8 mouse cellular contexts compared by ENCODE assay signal in genomic region chr6:8258316-8258715, GRCm38 (mm10). TPM values are rescaled to one million over a fixed set of nuclear protein-coding genes. Genes with fewer than 3 reads are reported as not detected.
DNase-seq lines count a peak whose midpoint lies in the region; ATAC-seq and TF ChIP-seq lines count a peak whose summit lies in the region.

No protein-coding gene starts in this region.

- 6% methylated on average over 6 of the region's 6 CpGs for WGBS in heart, postnatal 0 days
- WGBS in hindbrain, embryonic 11.5 days = 10% methylated on average over 6 of the region's 6 CpGs
- WGBS in midbrain, embryonic 13.5 days = 11% methylated on average over 6 of the region's 6 CpGs

- no peaks in the 10 kb centered on the region for H3K9me3 ChIP-seq in heart, postnatal 0 days (replicated peaks; ENCODE audit: control insufficient read depth, low read length)
- no peaks in the 10 kb centered on the region for H3K9me3 ChIP-seq in MEL (replicated peaks; ENCODE audit: insufficient read depth, low read length)
- H3K9me3 ChIP-seq in hindbrain, embryonic 11.5 days (ENCODE audit: control insufficient read depth, low read length) = no peaks in the 10 kb centered on the region
- H3K9me3 ChIP-seq in midbrain, embryonic 13.5 days = no peaks in the 10 kb centered on the region

- H3K79me2 ChIP-seq in MEL (ENCODE audit: control insufficient read depth, insufficient read depth, low read length, poor library complexity) = peaks cover 13% of the 10 kb centered on the region

- ATAC-seq in heart, postnatal 0 days (ENCODE audit: insufficient read depth, low read depth) = no peak
- no peak for ATAC-seq in hindbrain, embryonic 11.5 days (ENCODE audit: low FRiP score)
- ATAC-seq in midbrain, embryonic 13.5 days = no peak

- peak overlapping the region; percentile 77 for H3K4me2 ChIP-seq in heart, postnatal 0 days (ENCODE audit: low read depth, low read length)
- H3K4me2 ChIP-seq in hindbrain, embryonic 11.5 days (replicated peaks; ENCODE audit: low read depth, low read length) = peak overlapping the region; percentile 58
- H3K4me2 ChIP-seq in midbrain, embryonic 13.5 days (replicated peaks) = peak overlapping the region; percentile 72

- no peak for TF ChIP-seq EP300 in heart, postnatal 0 days (IDR thresholded peaks at IDR 0.05; ENCODE audit: low read depth)
- TF ChIP-seq EP300 in MEL (IDR thresholded peaks at IDR 0.05; ENCODE audit: low read depth in 1 of 2, low read length in 2 of 2) = no peak

- peak overlapping the region; percentile 76 for H3K9ac ChIP-seq in heart, postnatal 0 days (replicated peaks; ENCODE audit: low read depth, low read length)
- H3K9ac ChIP-seq in MEL (ENCODE audit: control insufficient read depth, low read depth, low read length, poor library complexity, severe bottlenecking) = peak overlapping the region; percentile 87
- peak overlapping the region; percentile 79 for H3K9ac ChIP-seq in hindbrain, embryonic 11.5 days (ENCODE audit: low read depth, low read length)
- peak overlapping the region; percentile 74 for H3K9ac ChIP-seq in midbrain, embryonic 13.5 days (replicated peaks)

- no peak for TF ChIP-seq RAD21 in MEL (IDR thresholded peaks at IDR 0.05; ENCODE audit: low read depth, low read length)

- H3K27ac ChIP-seq in heart, postnatal 0 days (ENCODE audit: low read depth) = peak overlapping the region; percentile 70
- peak overlapping the region; percentile 76 for H3K27ac ChIP-seq in MEL (ENCODE audit: control insufficient read depth, low read depth, low read length)
- no peak overlapping the region; the same call in 1 of the 2 replicates for H3K27ac ChIP-seq in hindbrain, embryonic 11.5 days (ENCODE audit: low read depth, low read length)
- H3K27ac ChIP-seq in midbrain, embryonic 13.5 days = no peak overlapping the region

- no peak for TF ChIP-seq CTCF in heart, postnatal 0 days (IDR thresholded peaks at IDR 0.05; ENCODE audit: low read depth)
- no peak for TF ChIP-seq CTCF in MEL (IDR thresholded peaks at IDR 0.05 in 2 of 3, conservative IDR thresholded peaks at IDR 0.05 in 1 of 3; ENCODE audit: control insufficient read depth in 1 of 3, insufficient read depth in 1 of 3, low read depth in 2 of 3, low read length in 3 of 3, poor library complexity in 1 of 3, severe bottlenecking in 1 of 3)

- H3K36me3 ChIP-seq in heart, postnatal 0 days (replicated peaks; ENCODE audit: control insufficient read depth, insufficient read depth, low read length) = peaks cover 15% of the 10 kb centered on the region; the same call in 1 of the 2 replicates
- H3K36me3 ChIP-seq in MEL (ENCODE audit: control insufficient read depth in 1 of 2, insufficient read depth in 2 of 2, low read length in 2 of 2) = peaks cover 5 to 8% of the 10 kb centered on the region in 2 experiments; a peak in 3 of 4 replicates
- H3K36me3 ChIP-seq in hindbrain, embryonic 11.5 days (ENCODE audit: control insufficient read depth, insufficient read depth, low read length) = no peaks in the 10 kb centered on the region
- H3K36me3 ChIP-seq in midbrain, embryonic 13.5 days = peaks cover 15% of the 10 kb centered on the region

- no peak for TF ChIP-seq POLR2A in MEL (IDR thresholded peaks at IDR 0.05; ENCODE audit: control insufficient read depth in 1 of 2, insufficient read depth in 1 of 2, low read depth in 1 of 2, low read length in 2 of 2, poor library complexity in 1 of 2)

- H3K4me1 ChIP-seq in heart, postnatal 0 days (ENCODE audit: control insufficient read depth, insufficient read depth) = peaks cover 8% of the 10 kb centered on the region
- peaks cover 0 to 7% of the 10 kb centered on the region in 2 experiments; a peak in 2 of 4 replicates for H3K4me1 ChIP-seq in MEL (ENCODE audit: control insufficient read depth in 1 of 2, insufficient read depth in 2 of 2, low read length in 2 of 2)
- H3K4me1 ChIP-seq in hindbrain, embryonic 11.5 days (replicated peaks; ENCODE audit: control insufficient read depth, insufficient read depth, low read length) = no peaks in the 10 kb centered on the region; the same call in 1 of the 2 replicates
- peaks cover 24% of the 10 kb centered on the region for H3K4me1 ChIP-seq in midbrain, embryonic 13.5 days (replicated peaks)

- peak overlapping the region; percentile 62 for H3K4me3 ChIP-seq in heart, postnatal 0 days (ENCODE audit: low read depth, low read length)
- peak overlapping the region; percentile 84 to 87 for H3K4me3 ChIP-seq in MEL (ENCODE audit: control insufficient read depth in 1 of 2, insufficient read depth in 1 of 2, low read depth in 2 of 2, low read length in 2 of 2)
- H3K4me3 ChIP-seq in hindbrain, embryonic 11.5 days (ENCODE audit: low read depth, low read length) = peak overlapping the region; percentile 59
- H3K4me3 ChIP-seq in midbrain, embryonic 13.5 days (replicated peaks) = peak overlapping the region; percentile 88

- DNase-seq in heart, postnatal 0 days (ENCODE audit: low spot score) = no peak
- no peak for DNase-seq in heart, adult 9 months (ENCODE audit: low spot score in 2 of 2)
- DNase-seq in MEL (ENCODE audit: low read depth, low spot score) = peak; percentile 62
- DNase-seq in hindbrain, embryonic 11.5 days (ENCODE audit: low spot score) = peak; percentile 2
- DNase-seq in right cerebral cortex, postnatal 14 days = no peak
- DNase-seq in embryo, embryonic 10.5 days (ENCODE audit: low spot score) = no peak
- no peak for DNase-seq in left cerebral cortex, adult 18-20 months (ENCODE audit: low spot score in 2 of 2)

- H3K27me3 ChIP-seq in heart, postnatal 0 days (ENCODE audit: control insufficient read depth, insufficient read depth, low read length) = no peaks in the 10 kb centered on the region
- H3K27me3 ChIP-seq in MEL (ENCODE audit: control insufficient read depth in 1 of 2, insufficient read depth in 2 of 2, low read length in 2 of 2) = no peaks in the 10 kb centered on the region
- H3K27me3 ChIP-seq in hindbrain, embryonic 11.5 days (ENCODE audit: control insufficient read depth, insufficient read depth, low read length) = no peaks in the 10 kb centered on the region
- H3K27me3 ChIP-seq in midbrain, embryonic 13.5 days = no peaks in the 10 kb centered on the region

TF ChIP-seq in MEL, 35 proteins besides CTCF, POLR2A, EP300 and RAD21:
- TF ChIP-seq NRF1 (IDR thresholded peaks at IDR 0.05; ENCODE audit: insufficient read depth, low read depth, low read length, poor library complexity, severe bottlenecking) (no peak), USF1 (IDR thresholded peaks at IDR 0.05; ENCODE audit: low read depth, low read length) (no peak), MYC (IDR thresholded peaks at IDR 0.05; ENCODE audit: low read depth, low read length) (no peak), ELF1 (IDR thresholded peaks at IDR 0.05; ENCODE audit: low read depth, low read length) (no peak), MYB (IDR thresholded peaks at IDR 0.05; ENCODE audit: low read depth, low read length) (no peak), POLR2AphosphoS2 (IDR thresholded peaks at IDR 0.05; ENCODE audit: low read length) (no peak), MAFK (IDR thresholded peaks at IDR 0.05; ENCODE audit: borderline replicate concordance, low read depth, low read length) (no peak), GABPA (IDR thresholded peaks at IDR 0.05; ENCODE audit: low read depth, low read length) (no peak)
TF ChIP-seq in MEL: peak in this region for 0.

RNA-seq across cellular contexts. Expression of gene Rpa3, which starts 0.7 kb away (rescaled TPM):
- total RNA-seq in heart, postnatal 0 days (2014; rRNA removed; ENCODE audit: low replicate concordance) = 25.5 and 29.4 TPM in 2 replicates
- 75.6 and 98.2 TPM in 2 replicates for polyA plus RNA-seq in heart, postnatal 0 days (2015; fragmentation: Nextera tagmentation; extraction: Ambion mirVana)
- total RNA-seq in MEL (2012; rRNA removed) = 77.2 and 78.2 TPM in 2 replicates
- 10 to 100 TPM in 1 of 2 experiments, not detected in 1; 80.9 TPM for polyA plus RNA-seq in MEL (2012; ENCODE audit: insufficient read depth in 1 of 2, insufficient read length in 2 of 2, low read depth in 1 of 2, low replicate concordance in 2 of 2, missing spikeins in 1 of 2)
- polyA plus RNA-seq in hindbrain, embryonic 11.5 days (2014; fragmentation: Nextera tagmentation; extraction: Ambion mirVana) = 160 and 178 TPM in 2 replicates
- 92.8 and 96.7 TPM in 2 replicates for polyA plus RNA-seq in midbrain, embryonic 13.5 days (2015; fragmentation: Nextera tagmentation; extraction: Ambion mirVana)
- 10 to 100 TPM; 16.1 to 16.2 TPM for total RNA-seq in left cerebral cortex, adult 18-20 months (2021)

RNA-seq across cellular contexts. Expression of gene Umad1, which starts 0.8 kb away (rescaled TPM):
- 7.8 and 12.1 TPM in 2 replicates for total RNA-seq in heart, postnatal 0 days (2014; rRNA removed; ENCODE audit: low replicate concordance)
- polyA plus RNA-seq in heart, postnatal 0 days (2015; fragmentation: Nextera tagmentation; extraction: Ambion mirVana) = 18.2 and 20.5 TPM in 2 replicates
- total RNA-seq in MEL (2012; rRNA removed) = 5.3 and 5.9 TPM in 2 replicates
- polyA plus RNA-seq in MEL (2012; ENCODE audit: insufficient read depth in 1 of 2, insufficient read length in 2 of 2, low read depth in 1 of 2, low replicate concordance in 2 of 2, missing spikeins in 1 of 2) = 1 to 10 TPM in 1 of 2 experiments, not detected in 1; 9.7 TPM
- 26.2 and 28.8 TPM in 2 replicates for polyA plus RNA-seq in hindbrain, embryonic 11.5 days (2014; fragmentation: Nextera tagmentation; extraction: Ambion mirVana)
- polyA plus RNA-seq in midbrain, embryonic 13.5 days (2015; fragmentation: Nextera tagmentation; extraction: Ambion mirVana) = 43.1 and 49.5 TPM in 2 replicates
- total RNA-seq in left cerebral cortex, adult 18-20 months (2021) = 10 to 100 TPM; 44.8 to 45.6 TPM

RNA-seq across cellular contexts. Expression of gene Gm45062, which starts 0.9 kb away (rescaled TPM):
- total RNA-seq in heart, postnatal 0 days (2014; rRNA removed; ENCODE audit: low replicate concordance) = 7.1 TPM in 1 of 2 replicates, not detected in the other
- polyA plus RNA-seq in heart, postnatal 0 days (2015; fragmentation: Nextera tagmentation; extraction: Ambion mirVana) = 1.5 and 3.0 TPM in 2 replicates
- 2.2 and 3.0 TPM in 2 replicates for total RNA-seq in MEL (2012; rRNA removed)
- polyA plus RNA-seq in MEL (2012; ENCODE audit: insufficient read depth in 1 of 2, insufficient read length in 2 of 2, low read depth in 1 of 2, low replicate concordance in 2 of 2, missing spikeins in 1 of 2) = 1 to 10 TPM in 1 of 2 experiments, not detected in 1; 3.6 TPM
- polyA plus RNA-seq in hindbrain, embryonic 11.5 days (2014; fragmentation: Nextera tagmentation; extraction: Ambion mirVana) = 14.5 and 21.9 TPM in 2 replicates
- 18.8 and 19.6 TPM in 2 replicates for polyA plus RNA-seq in midbrain, embryonic 13.5 days (2015; fragmentation: Nextera tagmentation; extraction: Ambion mirVana)
- 1 to 10 TPM; 4.8 to 8.7 TPM for total RNA-seq in left cerebral cortex, adult 18-20 months (2021)

RNA-seq across cellular contexts. Expression of gene Mios, which starts 49.3 kb away (rescaled TPM):
- total RNA-seq in heart, postnatal 0 days (2014; rRNA removed; ENCODE audit: low replicate concordance) = 10.8 and 13.8 TPM in 2 replicates
- 13.6 and 15.0 TPM in 2 replicates for polyA plus RNA-seq in heart, postnatal 0 days (2015; fragmentation: Nextera tagmentation; extraction: Ambion mirVana)
- total RNA-seq in MEL (2012; rRNA removed) = 15.1 and 15.6 TPM in 2 replicates
- 10 to 100 TPM in 1 of 2 experiments, not detected in 1; 11.4 TPM for polyA plus RNA-seq in MEL (2012; ENCODE audit: insufficient read depth in 1 of 2, insufficient read length in 2 of 2, low read depth in 1 of 2, low replicate concordance in 2 of 2, missing spikeins in 1 of 2)
- 26.2 and 30.0 TPM in 2 replicates for polyA plus RNA-seq in hindbrain, embryonic 11.5 days (2014; fragmentation: Nextera tagmentation; extraction: Ambion mirVana)
- polyA plus RNA-seq in midbrain, embryonic 13.5 days (2015; fragmentation: Nextera tagmentation; extraction: Ambion mirVana) = 23.8 and 27.3 TPM in 2 replicates
- 10 to 100 TPM; 23.1 to 25.2 TPM for total RNA-seq in left cerebral cortex, adult 18-20 months (2021)

Comparison
In these comparisons a context has a peak if more than half of its experiments do, and no peak if none do; other contexts are left out.
1. DNase-seq: peak in MEL (single experiment) and hindbrain, embryonic 11.5 days (single experiment); none in heart, postnatal 0 days (single experiment), heart, adult 9 months (0 of 2), right cerebral cortex, postnatal 14 days (single experiment), embryo, embryonic 10.5 days (single experiment) and left cerebral cortex, adult 18-20 months (0 of 2).
2. H3K27ac ChIP-seq: peak in heart, postnatal 0 days (single experiment) and MEL (single experiment); none in hindbrain, embryonic 11.5 days (single experiment) and midbrain, embryonic 13.5 days (single experiment).
3. Peak in every context shown above with its lines, with median percentiles within 50 percentile points of each other: H3K4me2 ChIP-seq, H3K4me3 ChIP-seq and H3K9ac ChIP-seq.